Mouse (Mus musculus) spleen, adult 2 months (tissue): ENCODE measurements around the gene Slc39a11.

ENCODE experiments used
- CTCF ChIP-seq: fragments of 200-500 bp; IDR thresholded peaks from 2 replicates; pipeline ENCODE4 v1.5.1; 2011; ENCODE audit warnings: mild to moderate bottlenecking, inconsistent platforms; ENCODE audit not compliant: insufficient read depth, insufficient read length, insufficient replicate concordance; ENCODE audit errors: extremely low read depth
- POLR2A ChIP-seq: fragments of 200-500 bp; IDR thresholded peaks from 2 replicates; pipeline ENCODE4 v1.6.1; 2011; ENCODE audit warnings: low read depth, low read length, inconsistent platforms

DNA sequence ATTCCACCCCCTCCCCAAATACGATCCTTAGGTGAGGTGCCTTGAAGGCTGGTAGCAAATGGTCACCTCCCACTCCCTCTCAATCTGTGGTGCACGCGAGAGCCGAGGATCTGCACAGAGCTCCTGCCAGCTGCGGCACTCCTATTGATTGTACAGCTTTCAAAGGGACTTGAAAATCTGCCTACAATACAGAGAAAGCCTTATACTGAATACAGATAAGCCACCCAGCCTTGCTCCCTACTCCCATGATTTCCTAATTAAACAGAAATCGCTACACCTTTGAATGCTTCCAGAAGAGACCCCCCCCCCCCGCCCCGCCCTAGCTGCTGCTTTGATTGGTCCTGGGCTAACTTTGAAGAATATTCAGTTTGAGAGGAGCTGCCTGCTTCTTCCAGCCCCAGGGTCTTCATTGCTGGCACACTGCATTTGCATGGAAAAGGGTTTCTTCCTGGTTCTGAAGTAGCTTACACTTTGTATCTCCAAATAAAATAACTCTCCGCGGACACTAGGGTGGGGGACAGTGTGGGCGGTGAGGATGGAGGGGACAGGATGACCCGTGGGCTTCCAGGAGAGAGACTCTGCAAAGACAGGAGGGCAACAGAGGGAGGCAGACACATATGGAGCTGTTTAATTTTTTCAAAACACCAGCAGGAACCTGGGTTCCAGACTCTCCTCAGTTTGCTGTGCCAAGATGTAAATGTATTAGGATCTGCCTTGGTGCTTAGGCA, 48.1 kb downstream of the Slc39a11 start:
- no peak for TF ChIP-seq CTCF
- TF ChIP-seq POLR2A: no peak
